Mouse (Mus musculus) hindbrain, embryonic 16.5 days (tissue): ENCODE measurements around the gene Crxos. TPM values are rescaled to one million over a fixed set of nuclear protein-coding genes. Genes with fewer than 3 reads are reported as not detected.

Source experiments
- ATAC-seq: fragments of 200-750 bp; cut with Nextera tagmentation; 2 replicates; pipeline ENCODE4 v1.8.0; 2017; ENCODE audit warnings: moderate TSS enrichment, moderate library complexity
- H3K27ac ChIP-seq: fragments of 300-500 bp; sonication (generic); 2 replicates; pipeline ENCODE4 v1.5.1; 2014; ENCODE audit warnings: low read depth, mild to moderate bottlenecking, control low read depth, low read length, moderate library complexity
- H3K27me3 ChIP-seq: fragments of 300-500 bp; sonication (generic); replicated peaks from 2 replicates; pipeline ENCODE4 v1.6.1; 2014; ENCODE audit warnings: low read length; ENCODE audit not compliant: control insufficient read depth, insufficient read depth
- H3K36me3 ChIP-seq: fragments of 300-500 bp; sonication (generic); 2 replicates; pipeline ENCODE4 v1.6.1; 2014; ENCODE audit warnings: mild to moderate bottlenecking, low read length, moderate library complexity, mixed read lengths; ENCODE audit not compliant: control insufficient read depth, insufficient read depth
- H3K4me1 ChIP-seq: fragments of 300-500 bp; sonication (generic); 2 replicates; pipeline ENCODE4 v1.6.1; 2014; ENCODE audit warnings: low read depth, low read length; ENCODE audit not compliant: control insufficient read depth, insufficient read depth
- H3K4me2 ChIP-seq: fragments of 300-500 bp; sonication (generic); 2 replicates; pipeline ENCODE4 v1.6.1; 2014; ENCODE audit warnings: mild to moderate bottlenecking, low read length, control low read depth, moderate library complexity
- H3K4me3 ChIP-seq: fragments of 300-500 bp; sonication (generic); 2 replicates; pipeline ENCODE4 v1.5.1; 2014; ENCODE audit warnings: mild to moderate bottlenecking, low read length, control low read depth, moderate library complexity
- H3K9ac ChIP-seq: fragments of 300-500 bp; sonication (generic); 2 replicates; pipeline ENCODE4 v1.6.1; 2014; ENCODE audit warnings: low read depth, mild to moderate bottlenecking, control low read depth, low read length, moderate library complexity
- H3K9me3 ChIP-seq: fragments of 300-500 bp; sonication (generic); 2 replicates; pipeline ENCODE4 v1.6.1; 2014; ENCODE audit warnings: mild to moderate bottlenecking, low read length, moderate library complexity; ENCODE audit not compliant: control insufficient read depth
- WGBS: fragments of 180-500 bp; shearing (Covaris S2); extraction: QIAGEN DNeasy Blood & Tissue Kit; methylation state at CpG from one replicate; pipeline ENCODE4 v1.1.7; 2014; 5-methylcytosine and 5-hydroxymethylcytosine counted together
- polyA plus RNA-seq: library from polyadenylated mRNA; unstranded; fragments of >200 nt; fragmentation: Nextera tagmentation; extraction: Ambion mirVana; gene quantifications from 2 replicates; pipeline ENCODE4 v1.2.1, GENCODE M21; 2015

Crxos gene
- polyA plus RNA-seq, 1 experiment from 2014 or later = not detected

DNA sequence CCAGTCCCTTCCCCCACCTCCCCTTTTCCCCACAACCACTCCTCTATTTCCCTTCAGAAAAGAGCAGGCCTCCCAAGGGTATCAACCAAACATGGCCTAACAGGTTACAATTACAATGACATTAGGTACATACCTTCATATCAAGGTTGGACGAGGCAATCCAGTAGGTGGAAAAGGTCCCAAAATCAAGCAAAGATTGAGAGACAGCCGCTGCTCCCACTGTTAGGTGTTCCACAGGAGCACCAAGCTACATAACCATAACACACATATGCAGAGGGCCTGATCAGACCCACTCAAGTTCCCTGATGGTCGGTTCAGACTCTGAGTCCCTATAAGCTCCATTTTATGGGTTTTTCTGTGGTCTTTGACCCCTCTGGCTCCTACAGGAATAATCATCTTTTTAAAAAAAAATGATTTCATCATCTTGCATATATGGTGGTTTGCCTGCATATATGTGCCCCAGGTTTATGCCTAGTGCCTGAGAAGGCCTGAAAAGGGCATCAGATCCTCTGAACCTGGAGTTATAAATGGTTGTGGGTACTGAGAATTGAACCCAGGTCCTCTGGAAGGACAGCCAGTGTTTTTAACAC lies 33.8 kb downstream of the Crxos start:
- no peak for ATAC-seq
- Histone ChIP-seq H3K36me3 (peaks cover 20% of the 10 kb centered on the region), H3K4me1 (peaks cover 15% of the 10 kb centered on the region), H3K27ac (no peak overlapping the region), H3K9me3 (no peaks in the 10 kb centered on the region), H3K4me2 (no peak overlapping the region), H3K4me3 (no peak overlapping the region), H3K27me3 (no peaks in the 10 kb centered on the region), H3K9ac (no peak overlapping the region)
- WGBS = 88% methylated on average over 3 of the region's 3 CpGs

DNA sequence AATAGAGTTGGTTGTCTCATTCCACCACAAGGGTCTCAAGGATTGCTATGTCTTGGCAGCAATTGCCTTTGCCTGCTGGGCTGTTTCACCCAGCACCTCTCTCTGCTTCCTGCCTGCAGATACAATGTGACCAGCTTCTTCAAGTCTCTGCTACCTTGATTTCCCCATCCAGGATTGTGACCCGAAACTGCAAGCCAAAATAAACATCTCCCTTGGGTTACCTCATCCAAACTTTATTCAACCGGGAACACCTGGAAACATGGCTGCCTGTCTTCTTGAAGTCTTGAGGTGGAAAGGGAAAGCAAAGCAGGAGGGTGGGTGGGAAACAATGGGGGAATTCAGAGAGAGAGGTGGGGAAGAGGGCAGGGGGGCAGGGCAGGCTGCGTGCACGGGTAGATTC lies 34.6 kb downstream of the Crxos start:
- Histone ChIP-seq H3K4me1 (peaks cover 17% of the 10 kb centered on the region), H3K9ac (no peak overlapping the region), H3K9me3 (no peaks in the 10 kb centered on the region), H3K27ac (no peak overlapping the region), H3K4me2 (no peak overlapping the region), H3K4me3 (no peak overlapping the region), H3K36me3 (peaks cover 20% of the 10 kb centered on the region), H3K27me3 (no peaks in the 10 kb centered on the region)
- ATAC-seq = no peak
- WGBS = 86% methylated on average over 4 of the region's 4 CpGs

DNA sequence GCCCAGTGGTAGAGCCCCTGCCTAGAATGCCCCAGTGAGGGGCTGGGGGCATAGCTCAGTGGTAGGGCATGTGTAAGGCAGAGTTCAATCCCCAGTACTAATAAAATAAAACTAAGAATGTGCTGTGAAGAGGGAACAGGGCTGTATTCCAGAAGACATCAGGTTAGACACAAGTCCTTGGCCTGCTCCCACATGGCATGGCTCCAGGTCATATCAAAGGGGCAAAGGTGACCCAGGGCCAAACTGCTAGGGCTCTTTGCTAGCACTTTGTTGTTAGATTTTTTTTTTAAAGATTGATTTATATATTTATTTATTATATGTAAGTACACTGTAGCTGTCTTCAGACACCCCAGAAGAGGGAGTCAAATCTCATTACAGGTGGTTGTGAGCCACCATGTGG lies 36.0 kb downstream of the Crxos start:
- no peak for ATAC-seq
- no peaks in the 10 kb centered on the region for H3K9me3 ChIP-seq
- no peak overlapping the region for H3K9ac ChIP-seq
- no peaks in the 10 kb centered on the region for H3K27me3 ChIP-seq
- H3K27ac ChIP-seq = no peak overlapping the region
- peaks cover 20% of the 10 kb centered on the region for H3K36me3 ChIP-seq
- no peak overlapping the region for H3K4me3 ChIP-seq
- H3K4me1 ChIP-seq = peaks cover 20% of the 10 kb centered on the region
- H3K4me2 ChIP-seq = no peak overlapping the region

DNA sequence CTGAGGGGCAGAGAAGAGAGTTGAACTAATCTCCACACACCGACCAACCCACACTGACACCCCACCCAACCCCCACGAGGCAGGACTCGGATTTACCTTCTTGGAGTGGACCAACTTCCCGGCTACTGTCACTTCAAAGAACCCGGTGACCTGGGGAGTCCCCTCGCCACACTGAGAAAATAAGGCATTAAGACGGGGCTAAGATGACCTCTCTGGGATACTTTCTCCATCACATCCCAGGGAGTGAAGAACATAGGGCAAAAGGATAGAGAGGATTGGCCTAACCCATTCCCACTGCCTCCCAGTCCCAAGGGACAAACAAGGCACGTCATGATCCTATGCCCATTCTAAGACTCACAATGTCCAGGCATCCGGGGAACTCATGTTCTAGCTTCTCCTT lies 37.5 kb downstream of the Crxos start:
- peaks cover 20% of the 10 kb centered on the region for H3K36me3 ChIP-seq
- no peak overlapping the region for H3K27ac ChIP-seq
- no peak overlapping the region for H3K9ac ChIP-seq
- peaks cover 20% of the 10 kb centered on the region for H3K4me1 ChIP-seq
- H3K4me3 ChIP-seq = peak overlapping the region; percentile 55; the same call in 1 of the 2 replicates
- H3K27me3 ChIP-seq = no peaks in the 10 kb centered on the region
- whole genome bisulfite sequencing = 95% methylated on average over 9 of the region's 9 CpGs
- H3K4me2 ChIP-seq = peak overlapping the region; percentile 91
- H3K9me3 ChIP-seq = no peaks in the 10 kb centered on the region
- no peak for ATAC-seq

DNA sequence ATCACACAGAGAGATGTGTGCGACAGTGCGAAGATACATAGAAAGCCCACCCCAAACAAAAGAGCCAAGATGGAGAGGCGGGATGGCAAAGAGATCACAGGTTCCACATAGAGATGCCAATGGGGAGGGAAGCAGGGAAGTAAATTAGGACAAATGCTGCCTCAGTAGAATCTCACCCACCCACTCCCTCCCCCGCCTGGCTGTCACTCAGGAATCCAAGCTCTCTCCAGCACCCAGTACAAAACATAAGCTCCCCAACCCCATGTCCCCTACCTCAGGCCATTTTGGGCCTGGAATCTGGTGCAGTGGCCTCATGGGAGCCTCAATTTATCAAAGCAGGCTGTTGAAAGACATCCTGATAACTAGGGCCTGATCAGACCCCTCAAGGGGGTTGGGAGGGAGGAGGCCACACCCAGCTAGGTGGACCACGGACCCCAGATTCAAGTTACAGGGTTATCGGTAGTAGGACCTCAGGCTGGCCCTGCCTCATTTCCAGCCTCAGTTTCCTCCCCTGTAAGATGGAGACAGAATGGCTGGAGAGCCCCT lies 38.3 kb downstream of the Crxos start:
- Histone ChIP-seq H3K27ac (peak overlapping the region; percentile 5; the same call in 1 of the 2 replicates), H3K4me2 (peak overlapping the region; percentile 91), H3K4me1 (peaks cover 20% of the 10 kb centered on the region), H3K9me3 (no peaks in the 10 kb centered on the region), H3K9ac (peak overlapping the region; percentile 61), H3K27me3 (no peaks in the 10 kb centered on the region), H3K36me3 (peaks cover 20% of the 10 kb centered on the region), H3K4me3 (peak overlapping the region; percentile 55)
- 88% methylated on average over 6 of the region's 6 CpGs for WGBS
- ATAC-seq = no peak

DNA sequence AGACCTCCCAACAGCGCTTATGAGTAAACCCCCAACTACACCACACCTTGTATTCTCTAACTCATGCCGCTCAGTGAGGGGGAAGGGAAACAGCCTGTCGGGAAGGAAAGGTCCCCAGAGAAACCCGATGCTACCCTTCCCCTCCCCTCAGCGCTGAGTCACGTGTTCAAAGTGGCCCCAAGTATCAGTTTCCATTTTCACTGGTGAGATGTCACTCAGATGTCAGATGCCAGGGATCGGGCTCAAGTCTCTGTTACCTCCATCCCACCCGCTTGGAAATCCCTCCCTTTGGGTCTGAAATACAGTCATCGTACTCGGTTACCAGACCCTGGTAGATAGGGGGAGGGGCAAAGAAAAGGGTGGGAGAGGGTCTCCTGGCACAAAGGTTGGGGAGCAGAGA lies 39.4 kb downstream of the Crxos start:
- WGBS = under 1% methylated on average over 10 of the region's 10 CpGs
- Histone ChIP-seq H3K4me1 (peaks cover 20% of the 10 kb centered on the region), H3K27ac (peak overlapping the region; percentile 91), H3K36me3 (peaks cover 20% of the 10 kb centered on the region), H3K4me3 (peak overlapping the region; percentile 55), H3K4me2 (peak overlapping the region; percentile 91), H3K9me3 (no peaks in the 10 kb centered on the region), H3K27me3 (no peaks in the 10 kb centered on the region), H3K9ac (peak overlapping the region; percentile 61)
- ATAC-seq = peak; percentile 45

DNA sequence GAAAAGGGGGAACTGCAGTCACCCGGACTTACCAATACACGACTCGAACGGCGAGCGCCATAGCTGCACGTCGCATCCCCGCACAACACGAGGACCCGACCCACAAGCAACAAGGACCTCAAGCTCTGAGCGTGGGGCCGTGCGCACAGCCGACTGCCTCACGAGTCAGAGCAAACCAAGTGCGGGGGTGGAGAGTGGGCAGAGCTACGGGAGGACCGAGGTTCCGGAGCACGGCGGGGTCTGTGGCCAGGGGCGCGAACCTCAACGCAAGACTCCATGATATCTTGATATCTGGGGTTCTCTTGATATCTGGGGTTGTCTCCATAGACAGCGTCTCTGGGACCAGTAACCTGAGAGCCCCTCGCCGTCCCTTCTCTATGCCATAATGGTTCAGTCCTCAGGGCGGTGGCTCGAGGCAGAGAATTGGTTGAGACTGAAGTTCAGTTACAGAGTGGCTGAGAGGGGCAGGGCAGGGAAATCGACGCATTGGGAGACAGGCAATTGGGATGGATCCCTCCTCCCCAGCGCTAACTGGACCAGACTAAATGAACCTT lies 39.9 kb downstream of the Crxos start, which contains the start of gene Selenow:
Gene Selenow, minus strand, starts transcription at position 183 of the 554 bp plus-strand sequence.
- H3K9me3 ChIP-seq = no peaks in the 10 kb centered on the region
- peak within 1 kb of the TSS; percentile 91 for H3K4me2 ChIP-seq
- peak within 1 kb of the TSS; percentile 91 for H3K27ac ChIP-seq
- ATAC-seq = peak; percentile 96
- H3K27me3 ChIP-seq = no peaks in the 10 kb centered on the region
- WGBS = 0% methylated on average over 33 of the region's 33 CpGs
- peaks cover 16% of the 10 kb centered on the region for H3K36me3 ChIP-seq
- peaks cover 20% of the 10 kb centered on the region for H3K4me1 ChIP-seq
- peak within 1 kb of the TSS; percentile 55 for H3K4me3 ChIP-seq
- H3K9ac ChIP-seq = peak within 1 kb of the TSS; percentile 61

DNA sequence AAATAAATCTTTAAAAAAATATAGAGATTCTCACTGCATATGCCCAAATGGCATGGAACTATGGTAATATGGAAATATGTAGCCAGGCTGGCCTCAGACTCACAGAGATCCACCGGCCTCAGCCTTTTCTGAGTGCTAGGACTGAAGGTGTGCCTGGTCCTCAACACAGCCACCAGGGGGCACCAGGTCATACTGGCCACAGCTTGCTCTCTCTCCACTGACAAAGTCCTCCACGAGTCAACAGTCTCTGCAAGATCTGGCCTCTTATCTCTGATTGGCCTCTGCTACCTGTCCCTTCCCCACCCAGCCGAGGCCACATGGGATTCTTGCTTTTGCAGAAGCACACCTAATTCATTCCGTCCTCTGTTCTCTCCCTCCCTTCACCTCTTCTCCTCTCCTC lies 47.5 kb downstream of the Crxos start:
- H3K9me3 ChIP-seq = no peaks in the 10 kb centered on the region
- no peaks in the 10 kb centered on the region for H3K27me3 ChIP-seq
- no peaks in the 10 kb centered on the region for H3K4me1 ChIP-seq
- ATAC-seq = no peak
- no peak overlapping the region for H3K27ac ChIP-seq
- H3K4me3 ChIP-seq = no peak overlapping the region
- H3K36me3 ChIP-seq = no peaks in the 10 kb centered on the region; the same call in 1 of the 2 replicates
- H3K4me2 ChIP-seq = no peak overlapping the region
- WGBS = 42% methylated on average over 4 of the region's 4 CpGs
- no peak overlapping the region for H3K9ac ChIP-seq

DNA sequence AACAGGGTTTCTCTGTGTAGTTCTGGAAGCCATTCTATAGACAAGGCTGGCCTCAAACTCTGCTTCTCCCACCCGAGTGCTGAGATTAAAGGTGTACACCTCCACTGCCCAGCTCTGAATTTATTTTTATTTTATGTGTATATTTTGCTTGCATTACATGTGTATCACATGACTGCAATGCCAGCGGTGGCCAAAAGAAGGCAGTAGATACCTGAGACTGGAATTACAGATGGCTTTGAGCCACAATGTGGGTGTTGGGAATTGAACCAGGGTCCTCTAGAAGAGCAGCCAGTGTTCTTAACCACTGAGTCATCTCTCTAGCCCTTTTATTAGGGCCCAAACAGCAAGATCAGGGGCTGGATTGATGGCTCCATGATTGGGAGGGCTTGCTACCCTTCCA lies 48.1 kb downstream of the Crxos start:
- no peak for ATAC-seq
- no peak overlapping the region for H3K4me3 ChIP-seq
- no peaks in the 10 kb centered on the region for H3K4me1 ChIP-seq
- no peaks in the 10 kb centered on the region; the same call in 1 of the 2 replicates for H3K9me3 ChIP-seq
- no peak overlapping the region for H3K27ac ChIP-seq
- no peak overlapping the region for H3K4me2 ChIP-seq
- H3K36me3 ChIP-seq = peaks cover 4% of the 10 kb centered on the region; the same call in 1 of the 2 replicates
- 70% methylated on average over 2 of the region's 2 CpGs for WGBS
- H3K27me3 ChIP-seq = no peaks in the 10 kb centered on the region
- no peak overlapping the region for H3K9ac ChIP-seq
